Mouse (Mus musculus) 3134 (cell line): ENCODE measurements around the gene Serp2.
"Not testable (repeated sequence)": the region's sequence is repeated elsewhere in the genome, so short reads cannot be mapped to it uniquely, and the experiment has no call there.

Experiments used
- DNase-seq: peaks from one replicate; pipeline ENCODE4 v3.0.0-alpha.2; 2011; ENCODE audit warnings: low spot score; ENCODE audit not compliant: insufficient read length; ENCODE audit errors: extremely low read depth

Gene Serp2

GRCm38 (mm10) chr14:76570292-76570691 is 13.6 kb upstream of the Serp2 start:
- peak; percentile 4 for DNase-seq

GRCm38 (mm10) chr14:76569271-76569961 is 12.7 kb upstream of the Serp2 start:
- no peak for DNase-seq

GRCm38 (mm10) chr14:76568548-76568947 is 11.9 kb upstream of the Serp2 start:
- DNase-seq: no peak

GRCm38 (mm10) chr14:76567280-76567679 is 10.6 kb upstream of the Serp2 start:
- DNase-seq: no peak

- no peak for DNase-seq
Measured at GRCm38 (mm10) chr14:76566711-76567110, 10.0 kb upstream of the Serp2 start.

- no peak for DNase-seq
Measured at GRCm38 (mm10) chr14:76566193-76566592, 9.5 kb upstream of the Serp2 start.

GRCm38 (mm10) chr14:76559208-76559607 is 2.5 kb upstream of the Serp2 start:
- no peak for DNase-seq

- DNase-seq: not testable (repeated sequence)
Measured at GRCm38 (mm10) chr14:76558171-76558570, 1.5 kb upstream of the Serp2 start.

GRCm38 (mm10) chr14:76556031-76556851 is 448 bp downstream of the Serp2 start:
- DNase-seq: peak; percentile 52

- peak; percentile 28 for DNase-seq
Measured at GRCm38 (mm10) chr14:76555263-76556030, 1.2 kb downstream of the Serp2 start.

- no peak for DNase-seq
Measured at GRCm38 (mm10) chr14:76544136-76544535, 12.6 kb downstream of the Serp2 start.

GRCm38 (mm10) chr14:76541341-76541740 is 15.3 kb downstream of the Serp2 start:
- no peak for DNase-seq

GRCm38 (mm10) chr14:76540005-76540670 is 16.6 kb downstream of the Serp2 start:
- no peak for DNase-seq

- no peak for DNase-seq
Measured at GRCm38 (mm10) chr14:76536921-76537320, 19.8 kb downstream of the Serp2 start.

- no peak for DNase-seq
Measured at GRCm38 (mm10) chr14:76535096-76535495, 21.6 kb downstream of the Serp2 start.

- no peak for DNase-seq
Measured at GRCm38 (mm10) chr14:76533170-76533815, 23.4 kb downstream of the Serp2 start.

- no peak for DNase-seq
Measured at GRCm38 (mm10) chr14:76532257-76533169, 24.2 kb downstream of the Serp2 start.

GRCm38 (mm10) chr14:76531027-76531660 is 25.5 kb downstream of the Serp2 start:
- no peak for DNase-seq

- DNase-seq: peak; percentile 54
Measured at GRCm38 (mm10) chr14:76528641-76529040, 28.0 kb downstream of the Serp2 start.
